Mouse (Mus musculus): ENCODE data around the gene Muc1.

DNA sequence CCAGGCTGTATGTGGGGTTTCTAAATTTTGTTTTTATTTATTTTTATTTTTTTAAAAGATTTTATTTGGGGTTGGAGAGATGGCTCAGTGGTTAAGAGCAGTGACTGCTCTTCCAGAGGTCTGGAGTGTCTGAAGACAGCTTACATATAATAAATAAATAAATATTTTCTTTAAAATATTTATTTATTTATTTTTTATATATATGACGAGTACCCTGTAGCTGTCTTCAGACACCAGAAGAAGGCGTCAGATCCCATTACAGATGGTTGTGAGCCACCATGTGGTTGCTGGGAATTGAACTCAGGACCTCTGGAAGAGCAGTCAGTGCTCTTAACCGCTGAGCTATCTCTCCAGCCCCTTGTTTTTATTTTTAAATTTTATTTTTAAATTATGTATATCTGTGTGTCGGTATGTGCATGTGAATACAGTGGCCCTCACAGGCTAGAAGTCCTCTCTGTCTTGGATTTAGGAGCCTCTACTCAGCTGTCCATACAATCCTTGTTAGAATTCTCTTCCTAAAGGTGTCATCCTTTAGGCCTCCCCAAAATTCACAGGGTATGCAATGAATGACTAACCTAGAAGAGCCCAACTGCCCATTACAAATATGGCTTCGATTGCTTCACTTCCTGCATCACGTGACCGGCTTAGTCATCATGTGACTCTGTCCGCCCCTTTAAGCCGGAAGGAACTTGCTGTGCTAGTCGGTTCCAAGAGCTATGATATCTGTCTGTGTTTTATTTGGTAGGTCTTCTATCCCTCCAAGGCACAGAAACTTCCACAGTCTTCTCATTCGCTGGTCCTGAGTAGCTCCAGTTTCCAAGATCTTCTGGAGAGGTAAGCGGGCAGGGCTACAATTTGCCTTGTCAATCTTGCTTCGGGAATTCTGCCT, 26.4 kb upstream of the Muc1 start, which contains the start of gene Gba:
- TF ChIP-seq PAX5 (IDR thresholded peaks at IDR 0.05; ENCODE audit: low read length) (no peak), ETS1 (conservative IDR thresholded peaks at IDR 0.05; ENCODE audit: low read depth, low read length) (no peak), JUN (IDR thresholded peaks at IDR 0.05; ENCODE audit: insufficient read depth, low read depth, low read length) (no peak), JUND (conservative IDR thresholded peaks at IDR 0.05; ENCODE audit: low read depth, low read length) (no peak), CTCF (conservative IDR thresholded peaks at IDR 0.05 in 1 of 2, IDR thresholded peaks at IDR 0.05 in 1 of 2; ENCODE audit: low read depth in 2 of 2, low read length in 2 of 2) (no peak), MAFK (IDR thresholded peaks at IDR 0.05; ENCODE audit: insufficient replicate concordance, low read length) (no peak), EP300 (IDR thresholded peaks at IDR 0.05; ENCODE audit: low read length) (no peak), SIN3A (IDR thresholded peaks at IDR 0.05; ENCODE audit: low read length) (peak; percentile 100), POLR2A (IDR thresholded peaks at IDR 0.05; ENCODE audit: low read depth, low read length) (peak; percentile 63), CHD1 (IDR thresholded peaks at IDR 0.05; ENCODE audit: low read depth, low read length) (no peak), MYC (IDR thresholded peaks at IDR 0.05; ENCODE audit: low read depth, low read length) (no peak)
